Mouse (Mus musculus): ENCODE data around the gene Actn1.

Gene Actn1

GRCm38 (mm10) chr12:80181831-80182230, 78.3 kb downstream of the Actn1 start:
- DNase-seq (ENCODE audit: low spot score in 2 of 2) = no peak

GRCm38 (mm10) chr12:80178035-80178434, 82.1 kb downstream of the Actn1 start:
- DNase-seq (ENCODE audit: low spot score in 2 of 2) = no peak

GRCm38 (mm10) chr12:80168736-80169135, 91.4 kb downstream of the Actn1 start:
- DNase-seq (ENCODE audit: low spot score in 2 of 2) = no peak

GRCm38 (mm10) chr12:80168178-80168686, 91.9 kb downstream of the Actn1 start:
- peak; percentile 73 to 80 for DNase-seq (ENCODE audit: low spot score in 2 of 2)

- DNase-seq (ENCODE audit: low spot score in 2 of 2) = no peak
These were observed 92.8 kb downstream of the Actn1 start for GRCm38 (mm10) chr12:80167321-80167720.

GRCm38 (mm10) chr12:80166651-80167050, 93.5 kb downstream of the Actn1 start:
- DNase-seq (ENCODE audit: low spot score in 2 of 2) = no peak

- no peak for DNase-seq (ENCODE audit: low spot score in 2 of 2)
These were observed 95.6 kb downstream of the Actn1 start for GRCm38 (mm10) chr12:80164526-80164925.

- no peak for DNase-seq (ENCODE audit: low spot score in 2 of 2)
These were observed 97.7 kb downstream of the Actn1 start for GRCm38 (mm10) chr12:80162448-80162847.

GRCm38 (mm10) chr12:80157675-80158074, 102.5 kb downstream of the Actn1 start:
- no peak for DNase-seq (ENCODE audit: low spot score in 2 of 2)

GRCm38 (mm10) chr12:80153687-80154326, 106.4 kb downstream of the Actn1 start:
- DNase-seq (ENCODE audit: low spot score in 2 of 2) = peak; percentile 30 to 58

- DNase-seq (ENCODE audit: low spot score in 2 of 2) = no peak
These were observed 107.1 kb downstream of the Actn1 start for GRCm38 (mm10) chr12:80153078-80153477.

GRCm38 (mm10) chr12:80151821-80152220, 108.3 kb downstream of the Actn1 start:
- DNase-seq (ENCODE audit: low spot score in 2 of 2) = no peak

- DNase-seq (ENCODE audit: low spot score in 2 of 2) = peak; percentile 24 to 33
These were observed 109.5 kb downstream of the Actn1 start for GRCm38 (mm10) chr12:80150624-80151023.

- no peak for DNase-seq (ENCODE audit: low spot score in 2 of 2)
These were observed 112.5 kb downstream of the Actn1 start for GRCm38 (mm10) chr12:80147563-80148214.

GRCm38 (mm10) chr12:80146227-80147223, 113.6 kb downstream of the Actn1 start:
- DNase-seq (ENCODE audit: low spot score in 2 of 2) = peak; percentile 28

- no peak for DNase-seq (ENCODE audit: low spot score in 2 of 2)
These were observed 114.8 kb downstream of the Actn1 start for GRCm38 (mm10) chr12:80145365-80145764.

GRCm38 (mm10) chr12:80144846-80145245, 115.3 kb downstream of the Actn1 start:
- DNase-seq (ENCODE audit: low spot score in 2 of 2) = no peak

GRCm38 (mm10) chr12:80141470-80141869, 118.7 kb downstream of the Actn1 start:
- peak; percentile 42 for DNase-seq (ENCODE audit: low spot score in 2 of 2)

GRCm38 (mm10) chr12:80141011-80141410, 119.2 kb downstream of the Actn1 start:
- DNase-seq (ENCODE audit: low spot score in 2 of 2) = no peak

- no peak for DNase-seq (ENCODE audit: low spot score in 2 of 2)
These were observed 122.4 kb downstream of the Actn1 start for GRCm38 (mm10) chr12:80137744-80138143.

GRCm38 (mm10) chr12:80137246-80137645, 122.9 kb downstream of the Actn1 start:
- DNase-seq (ENCODE audit: low spot score in 2 of 2) = no peak

Data from spleen, postnatal 36 days (tissue).